Mouse (Mus musculus): Measurements from ENCODE around the gene Cers6.

DNA sequence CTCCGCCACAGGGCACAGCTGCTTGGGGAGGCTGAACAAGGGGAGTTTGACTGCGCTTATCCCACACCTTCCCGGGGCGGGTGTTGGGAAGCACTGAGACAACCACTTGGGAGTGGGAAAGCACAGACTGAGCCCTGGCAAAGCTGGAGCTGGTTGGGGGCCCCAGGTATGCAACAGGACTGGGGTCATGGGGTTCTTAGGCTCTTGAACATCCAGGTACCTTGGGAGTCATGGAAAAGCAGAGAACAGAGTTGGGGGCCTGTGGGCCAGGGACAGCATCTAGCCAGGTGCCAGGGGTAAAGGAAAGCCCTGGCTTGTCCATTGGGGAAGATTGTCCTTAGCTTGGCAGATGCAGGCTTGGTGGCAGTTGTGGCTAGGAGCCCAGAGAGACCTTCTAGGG, 31.2 kb downstream of the Cers6 start:
- TF ChIP-seq CTCF (IDR thresholded peaks at IDR 0.05; ENCODE audit: borderline replicate concordance, insufficient read depth, low read length), result no peak
- no peak for TF ChIP-seq POLR2A (IDR thresholded peaks at IDR 0.05; ENCODE audit: low read depth, low read length)
